Mouse (Mus musculus): ENCODE results near the gene St6galnac3.

Gene St6galnac3

GRCm38 (mm10) chr3:153655071-153655470 lies 69.9 kb downstream of the St6galnac3 start:
- DNase-seq (ENCODE audit: low read depth, low spot score) = no peak

GRCm38 (mm10) chr3:153652850-153653249 lies 72.1 kb downstream of the St6galnac3 start:
- no peak for DNase-seq (ENCODE audit: low read depth, low spot score)

GRCm38 (mm10) chr3:153648713-153649112 lies 76.3 kb downstream of the St6galnac3 start:
- DNase-seq (ENCODE audit: low read depth, low spot score) = no peak

GRCm38 (mm10) chr3:153645803-153646202 lies 79.2 kb downstream of the St6galnac3 start:
- no peak for DNase-seq (ENCODE audit: low read depth, low spot score)

GRCm38 (mm10) chr3:153643822-153644519 lies 81.0 kb downstream of the St6galnac3 start:
- no peak for DNase-seq (ENCODE audit: low read depth, low spot score)

- DNase-seq (ENCODE audit: low read depth, low spot score) = no peak
These were observed 82.1 kb downstream of the St6galnac3 start for GRCm38 (mm10) chr3:153642826-153643225.

- DNase-seq (ENCODE audit: low read depth, low spot score) = no peak
These were observed 83.2 kb downstream of the St6galnac3 start for GRCm38 (mm10) chr3:153641805-153642204.

- no peak for DNase-seq (ENCODE audit: low read depth, low spot score)
These were observed 87.6 kb downstream of the St6galnac3 start for GRCm38 (mm10) chr3:153637336-153637735.

- no peak for DNase-seq (ENCODE audit: low read depth, low spot score)
These were observed 88.2 kb downstream of the St6galnac3 start for GRCm38 (mm10) chr3:153636804-153637153.

- DNase-seq (ENCODE audit: low read depth, low spot score) = no peak
These were observed 88.7 kb downstream of the St6galnac3 start for GRCm38 (mm10) chr3:153636094-153636803.

- DNase-seq (ENCODE audit: low read depth, low spot score) = no peak
These were observed 92.8 kb downstream of the St6galnac3 start for GRCm38 (mm10) chr3:153631988-153632672.

GRCm38 (mm10) chr3:153626237-153626636 lies 98.7 kb downstream of the St6galnac3 start:
- no peak for DNase-seq (ENCODE audit: low read depth, low spot score)

- no peak for DNase-seq (ENCODE audit: low read depth, low spot score)
These were observed 106.0 kb downstream of the St6galnac3 start for GRCm38 (mm10) chr3:153618976-153619375.

- DNase-seq (ENCODE audit: low read depth, low spot score) = no peak
These were observed 108.1 kb downstream of the St6galnac3 start for GRCm38 (mm10) chr3:153616849-153617248.

- no peak for DNase-seq (ENCODE audit: low read depth, low spot score)
These were observed 114.7 kb downstream of the St6galnac3 start for GRCm38 (mm10) chr3:153610239-153610638.

- DNase-seq (ENCODE audit: low read depth, low spot score) = no peak
These were observed 118.6 kb downstream of the St6galnac3 start for GRCm38 (mm10) chr3:153606331-153606730.

GRCm38 (mm10) chr3:153605767-153606098 lies 119.2 kb downstream of the St6galnac3 start:
- DNase-seq (ENCODE audit: low read depth, low spot score) = no peak

GRCm38 (mm10) chr3:153605089-153605766 lies 119.7 kb downstream of the St6galnac3 start:
- DNase-seq (ENCODE audit: low read depth, low spot score) = no peak

- no peak for DNase-seq (ENCODE audit: low read depth, low spot score)
These were observed 125.8 kb downstream of the St6galnac3 start for GRCm38 (mm10) chr3:153599179-153599578.

- peak; percentile 14 for DNase-seq (ENCODE audit: low read depth, low spot score)
These were observed 126.3 kb downstream of the St6galnac3 start for GRCm38 (mm10) chr3:153598631-153599030.

GRCm38 (mm10) chr3:153594531-153594930 lies 130.4 kb downstream of the St6galnac3 start:
- DNase-seq (ENCODE audit: low read depth, low spot score) = no peak

GRCm38 (mm10) chr3:153593978-153594377 lies 131.0 kb downstream of the St6galnac3 start:
- no peak for DNase-seq (ENCODE audit: low read depth, low spot score)

Data from WW6 (cell line).